Mouse (Mus musculus): ENCODE measurements around the gene Rfng.

Gene Rfng

DNA sequence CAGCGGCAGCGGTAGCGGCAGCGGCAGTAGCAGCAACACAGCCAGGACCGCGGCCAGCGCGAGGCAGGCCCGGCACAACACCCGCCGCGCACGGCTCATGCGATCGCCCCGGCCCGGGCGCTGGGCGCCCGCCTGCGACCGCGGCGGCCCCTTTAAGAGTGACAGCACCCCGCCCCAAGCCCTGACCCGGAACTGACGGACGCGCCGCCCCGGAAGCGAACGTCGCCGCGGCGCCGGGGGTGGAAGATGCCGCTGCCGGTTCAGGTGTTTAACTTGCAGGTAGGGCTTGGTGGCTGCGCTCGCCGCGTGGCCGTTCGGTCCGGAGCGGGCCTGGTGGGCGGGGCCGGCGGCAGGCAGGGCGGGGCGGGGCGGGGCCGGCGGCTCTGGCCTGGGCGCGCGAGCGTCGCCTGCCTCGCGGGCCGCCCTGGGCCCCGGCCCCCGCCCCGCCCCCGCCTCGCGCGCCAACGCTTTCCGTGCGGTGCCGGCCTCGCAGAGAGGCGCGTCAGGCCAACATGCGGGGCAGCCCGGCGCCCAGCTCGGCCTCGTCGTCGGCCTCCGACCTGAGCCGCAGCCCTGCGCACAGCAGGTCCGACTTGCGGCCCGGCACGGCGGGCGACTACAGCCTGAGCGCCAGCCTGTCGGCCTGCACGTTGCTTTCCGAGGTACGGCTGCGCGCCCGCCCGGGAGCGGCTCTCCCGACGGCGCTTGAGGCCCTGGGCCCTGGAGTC is at the start of gene Rfng, which contains the start of gene Gps1:
TSS of gene Rfng (minus strand) at position 144 of the 728 bp plus-strand sequence.
TSS of gene Gps1 (plus strand) at position 209 of the 728 bp plus-strand sequence.
- TF ChIP-seq GATA4 (IDR thresholded peaks at IDR 0.05; ENCODE audit: insufficient replicate concordance, low read length) = no peak

DNA sequence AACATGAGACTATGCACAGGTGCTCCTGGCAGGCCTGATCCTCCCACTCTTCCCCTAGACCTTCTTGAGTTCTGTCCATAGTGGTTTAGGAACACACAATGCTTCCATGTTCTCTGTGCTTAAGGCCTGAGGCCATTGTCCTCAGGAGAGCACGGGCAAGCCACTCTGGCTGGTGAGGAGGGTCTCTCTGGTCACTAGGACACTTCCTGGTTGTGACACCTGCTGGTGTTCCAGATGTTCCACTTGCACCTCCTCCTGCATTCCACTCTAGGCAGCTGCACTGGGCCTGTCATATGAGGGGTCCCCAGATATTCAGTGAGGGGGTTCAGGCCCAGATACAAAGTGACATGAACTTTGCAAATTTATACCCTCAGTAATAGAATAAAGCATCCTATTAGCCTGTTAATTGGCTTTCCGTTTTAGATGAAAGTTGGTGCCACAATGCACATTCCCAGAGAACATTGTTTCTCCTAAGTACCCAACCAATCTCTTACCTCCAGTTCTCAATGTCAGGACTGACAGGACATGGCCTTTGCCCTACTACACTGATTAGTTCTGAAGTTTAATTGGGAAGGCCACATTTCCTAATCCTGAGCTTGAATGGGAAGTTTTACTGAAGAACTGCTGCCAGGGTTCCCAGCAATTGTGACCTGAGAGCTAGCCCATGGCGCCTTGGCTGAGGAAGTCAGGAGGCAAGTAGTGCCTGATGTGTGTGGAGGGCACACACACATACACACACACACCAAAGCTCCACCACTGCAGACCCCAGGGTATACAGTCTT is 47.8 kb upstream of the Rfng start:
- TF ChIP-seq GATA4 (IDR thresholded peaks at IDR 0.05; ENCODE audit: insufficient replicate concordance, low read length) = no peak

DNA sequence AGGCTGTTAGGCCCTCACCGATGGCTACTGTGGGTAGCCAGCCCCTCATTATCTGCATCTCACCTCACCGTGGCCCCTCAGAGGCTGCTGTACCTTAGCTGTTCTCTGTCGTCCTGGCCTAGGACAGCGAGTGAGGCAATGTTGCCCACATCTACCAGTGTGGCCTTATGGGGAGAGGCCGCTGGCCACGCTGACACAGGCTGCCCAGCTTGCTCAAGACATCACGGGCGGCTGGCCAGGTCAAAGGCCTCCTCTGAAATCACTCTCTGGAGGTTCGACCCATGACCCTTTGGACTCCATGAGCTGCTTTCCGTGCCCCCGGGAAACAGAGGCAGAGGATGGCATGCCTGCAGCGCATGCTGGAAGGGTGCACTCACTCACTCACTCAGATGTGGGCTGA is 46.7 kb upstream of the Rfng start:
- peak; percentile 4; the same call in 1 of the 2 replicates for TF ChIP-seq GATA4 (IDR thresholded peaks at IDR 0.05; ENCODE audit: insufficient replicate concordance, low read length)

DNA sequence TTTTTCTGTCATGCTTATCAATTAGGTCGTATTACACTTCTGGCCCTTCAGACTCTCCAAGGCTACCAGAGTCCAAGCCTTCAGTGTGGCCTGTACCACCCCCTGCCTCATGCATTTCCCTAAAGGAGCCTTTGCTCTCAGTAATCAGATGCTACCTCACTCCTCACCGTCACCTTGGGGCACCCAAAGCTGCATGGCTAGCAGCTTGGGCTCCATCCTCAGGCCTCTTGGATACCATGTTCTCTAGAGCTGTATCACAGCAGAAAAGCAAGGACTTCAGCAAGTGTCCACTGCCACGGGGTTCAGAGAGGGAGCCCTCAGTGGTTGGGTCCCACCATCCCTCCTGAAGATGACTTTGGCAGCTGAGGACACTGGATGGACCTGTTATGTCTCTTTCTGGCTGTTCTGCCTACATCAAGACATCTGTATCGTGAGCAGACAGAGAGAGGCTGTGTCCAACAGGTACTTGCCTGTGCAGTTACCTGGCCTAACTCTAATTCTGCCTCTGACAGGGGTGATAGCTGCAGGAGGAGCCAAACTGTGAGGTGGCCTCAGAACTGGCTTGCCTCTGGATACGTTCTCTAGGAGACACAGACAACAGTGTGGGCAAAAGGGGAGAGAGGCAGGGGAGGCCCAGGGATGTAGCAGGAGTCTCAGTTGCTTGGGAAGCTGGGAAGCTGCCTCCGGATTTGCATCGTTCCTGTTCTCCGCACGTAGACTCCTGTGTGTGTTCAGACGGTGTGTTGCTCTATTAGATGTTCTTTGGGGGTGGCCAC is 45.9 kb upstream of the Rfng start:
- TF ChIP-seq GATA4 (IDR thresholded peaks at IDR 0.05; ENCODE audit: insufficient replicate concordance, low read length) = no peak

DNA sequence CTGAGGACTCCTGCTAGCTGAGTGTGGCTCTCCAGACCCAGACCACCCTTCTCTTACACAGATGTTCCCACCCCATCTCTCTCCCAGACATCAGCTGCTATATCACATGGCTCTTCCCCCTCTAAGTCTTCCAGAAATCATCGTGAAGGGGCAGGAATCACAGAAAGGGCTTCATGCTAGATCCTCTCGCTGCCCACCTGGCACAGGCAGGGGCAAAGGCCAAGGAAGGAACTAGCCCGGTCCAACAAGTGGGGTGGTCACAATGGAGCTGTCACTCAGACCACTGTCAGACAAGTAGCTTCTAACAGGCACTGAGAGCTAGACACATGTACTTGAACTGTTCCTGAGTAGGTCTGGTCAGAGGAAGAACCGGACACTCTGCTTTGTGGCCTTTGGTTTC is 44.4 kb upstream of the Rfng start:
- TF ChIP-seq GATA4 (IDR thresholded peaks at IDR 0.05; ENCODE audit: insufficient replicate concordance, low read length) = no peak

DNA sequence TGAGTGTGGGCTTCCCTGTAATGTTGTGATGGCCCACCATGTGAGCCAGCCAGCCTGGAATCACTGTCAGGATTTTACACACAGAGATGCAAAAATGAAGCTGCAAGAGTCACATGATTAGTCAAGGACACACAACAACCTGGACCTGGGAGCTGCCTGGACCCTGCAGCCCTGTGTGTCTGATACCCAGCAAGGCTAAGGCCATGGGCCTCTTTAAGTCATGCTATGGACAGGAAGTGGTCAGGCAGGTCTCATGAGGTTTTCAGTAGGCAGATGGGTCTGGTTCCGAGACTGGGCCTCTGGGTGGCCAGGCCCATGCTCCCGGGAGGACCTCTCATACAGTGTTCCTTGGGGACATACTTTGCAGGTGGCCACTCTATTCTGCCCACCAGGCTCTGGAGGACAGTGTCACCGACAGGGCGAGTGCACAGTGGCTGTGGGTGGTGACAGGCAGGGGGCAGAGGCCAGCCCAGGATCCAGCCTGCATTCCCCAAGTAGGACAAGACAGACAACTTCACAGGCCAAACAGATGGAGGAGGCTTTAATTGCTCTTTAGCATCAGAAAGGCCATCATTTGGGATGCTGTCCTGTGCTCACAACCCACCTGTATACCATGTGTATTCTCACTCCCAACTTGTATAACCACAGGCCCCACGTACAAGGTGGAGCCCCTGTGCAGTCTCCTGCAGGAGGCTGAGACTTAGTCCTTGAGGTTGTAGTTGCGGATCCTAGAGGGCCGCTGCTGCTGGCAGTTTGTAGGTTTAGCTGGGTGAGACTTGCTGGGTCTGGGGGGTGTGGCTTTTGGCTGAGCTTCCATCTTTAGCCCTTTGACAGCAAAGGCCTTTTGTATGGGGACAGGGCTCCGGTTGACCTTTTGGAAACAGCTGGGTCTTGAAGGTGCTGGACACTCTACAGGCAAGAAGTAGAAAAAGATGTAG is 42.3 kb upstream of the Rfng start:
- no peak for TF ChIP-seq GATA4 (IDR thresholded peaks at IDR 0.05; ENCODE audit: insufficient replicate concordance, low read length)

DNA sequence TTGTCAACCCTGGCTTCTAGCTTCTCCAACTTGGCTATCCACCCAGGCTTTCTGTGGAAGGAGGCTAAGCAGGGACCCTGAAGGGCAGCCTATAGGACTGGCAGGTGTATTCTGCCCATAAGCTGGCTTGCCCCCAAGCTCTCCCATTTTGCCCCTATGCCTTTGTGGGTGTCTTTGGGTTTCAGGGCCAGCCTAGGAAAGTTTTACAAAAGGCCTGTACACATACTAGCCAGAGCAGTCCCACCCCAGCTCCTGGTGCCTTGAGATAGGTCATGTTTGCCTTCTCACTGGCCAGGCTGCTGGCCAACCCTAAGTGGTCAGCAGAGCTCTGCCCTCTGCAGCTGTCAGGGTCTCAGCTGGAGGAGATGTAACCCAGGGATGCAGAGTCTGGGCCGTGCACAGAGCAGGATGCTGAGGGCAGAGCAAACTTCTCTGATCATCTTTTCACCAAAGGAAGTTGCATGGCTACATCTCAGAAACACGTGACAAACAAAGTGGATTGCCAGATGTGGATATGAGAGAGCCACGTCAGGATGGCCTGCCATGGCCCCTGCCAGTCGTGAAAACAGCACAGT is 41.4 kb upstream of the Rfng start:
- TF ChIP-seq GATA4 (IDR thresholded peaks at IDR 0.05; ENCODE audit: insufficient replicate concordance, low read length) = no peak

DNA sequence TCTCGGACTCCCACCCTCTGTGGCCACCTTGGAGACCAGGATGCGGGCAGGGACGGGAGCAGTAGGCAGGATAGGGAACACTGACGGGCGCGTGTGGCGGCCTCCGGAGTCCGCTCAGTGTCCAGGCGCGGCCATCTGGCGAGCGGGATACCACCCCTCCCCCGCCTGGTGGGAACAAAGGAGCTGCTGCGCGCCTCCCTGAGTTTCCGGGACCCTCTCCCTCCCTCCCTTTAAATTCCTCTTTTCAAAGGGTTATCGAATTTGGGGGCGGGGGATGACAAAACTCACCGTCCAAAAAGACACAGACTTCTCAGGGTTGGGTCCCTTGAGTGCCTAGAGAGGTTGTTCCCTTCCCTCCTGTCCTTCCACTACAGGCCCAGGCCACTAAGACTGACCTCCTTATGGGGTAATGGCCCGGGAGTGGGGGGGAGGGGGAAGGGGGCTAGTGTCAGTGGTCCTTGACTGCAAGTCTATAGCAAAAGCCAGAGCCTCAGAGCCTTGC is 40.8 kb upstream of the Rfng start:
- no peak for TF ChIP-seq GATA4 (IDR thresholded peaks at IDR 0.05; ENCODE audit: insufficient replicate concordance, low read length)

DNA sequence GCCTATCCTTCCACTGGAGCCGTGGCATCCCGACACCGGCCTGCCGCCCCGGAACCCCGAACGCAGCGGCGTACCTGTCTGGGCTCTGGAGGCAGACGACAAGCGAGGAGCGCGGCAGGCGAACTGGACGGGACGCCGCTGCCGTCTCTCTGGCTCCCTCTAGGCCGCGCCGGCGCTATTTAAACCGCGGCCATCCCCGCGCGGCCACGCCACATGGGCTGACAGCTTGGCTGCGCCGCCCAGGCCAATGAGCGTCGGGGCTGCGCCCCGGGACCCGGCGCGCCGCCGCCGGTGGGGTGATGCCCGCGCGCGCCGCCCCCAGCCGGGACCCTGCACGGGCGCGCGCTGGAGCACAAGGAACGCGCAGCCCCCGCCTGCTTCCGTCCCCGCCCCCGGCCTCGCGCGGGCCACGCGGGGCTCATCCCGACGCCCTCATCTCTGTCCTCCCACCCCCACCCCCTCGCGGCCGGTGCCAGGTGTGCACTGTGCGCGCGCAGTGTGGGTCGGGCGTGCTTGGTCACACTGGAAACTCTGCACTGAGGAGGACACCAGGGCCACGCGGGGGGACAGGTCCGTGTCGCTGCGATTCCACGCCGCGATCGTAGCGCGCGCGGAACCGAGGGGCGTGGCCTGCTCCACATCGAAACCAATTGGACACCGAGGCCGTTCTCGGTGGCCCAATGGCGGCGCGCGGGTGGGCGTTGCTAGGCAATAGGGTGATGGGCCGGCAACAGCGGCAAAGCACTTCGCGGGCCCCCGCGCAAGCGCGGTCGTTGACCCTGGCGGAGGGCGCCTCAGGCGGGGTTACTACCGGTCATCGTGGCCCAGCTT is 40.2 kb upstream of the Rfng start, which contains the start of gene Fasn:
TSS of gene Fasn (minus strand) at position 592 of the 831 bp plus-strand sequence.
- no peak for TF ChIP-seq GATA4 (IDR thresholded peaks at IDR 0.05; ENCODE audit: insufficient replicate concordance, low read length)

DNA sequence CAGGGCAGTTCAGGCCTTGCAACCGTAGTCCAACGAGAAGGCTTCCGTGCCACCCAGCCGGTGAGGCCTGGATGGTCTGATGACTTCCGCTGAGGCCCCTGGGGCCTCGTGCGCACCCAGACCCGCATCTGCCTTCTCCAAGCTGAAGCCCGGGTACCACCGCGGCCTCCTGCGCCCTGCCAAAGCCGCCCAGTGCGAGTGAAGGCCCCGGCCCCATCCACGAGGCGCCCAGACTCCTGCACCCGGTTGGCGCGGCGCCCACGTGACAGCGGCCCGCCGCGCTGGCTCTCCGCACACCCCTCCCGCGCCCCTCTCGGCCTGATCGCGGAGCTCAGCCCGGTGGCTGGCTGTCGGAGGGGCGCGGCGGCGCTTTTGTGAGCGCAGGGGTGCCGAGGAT is 39.5 kb upstream of the Rfng start:
- TF ChIP-seq GATA4 (IDR thresholded peaks at IDR 0.05; ENCODE audit: insufficient replicate concordance, low read length) = no peak

DNA sequence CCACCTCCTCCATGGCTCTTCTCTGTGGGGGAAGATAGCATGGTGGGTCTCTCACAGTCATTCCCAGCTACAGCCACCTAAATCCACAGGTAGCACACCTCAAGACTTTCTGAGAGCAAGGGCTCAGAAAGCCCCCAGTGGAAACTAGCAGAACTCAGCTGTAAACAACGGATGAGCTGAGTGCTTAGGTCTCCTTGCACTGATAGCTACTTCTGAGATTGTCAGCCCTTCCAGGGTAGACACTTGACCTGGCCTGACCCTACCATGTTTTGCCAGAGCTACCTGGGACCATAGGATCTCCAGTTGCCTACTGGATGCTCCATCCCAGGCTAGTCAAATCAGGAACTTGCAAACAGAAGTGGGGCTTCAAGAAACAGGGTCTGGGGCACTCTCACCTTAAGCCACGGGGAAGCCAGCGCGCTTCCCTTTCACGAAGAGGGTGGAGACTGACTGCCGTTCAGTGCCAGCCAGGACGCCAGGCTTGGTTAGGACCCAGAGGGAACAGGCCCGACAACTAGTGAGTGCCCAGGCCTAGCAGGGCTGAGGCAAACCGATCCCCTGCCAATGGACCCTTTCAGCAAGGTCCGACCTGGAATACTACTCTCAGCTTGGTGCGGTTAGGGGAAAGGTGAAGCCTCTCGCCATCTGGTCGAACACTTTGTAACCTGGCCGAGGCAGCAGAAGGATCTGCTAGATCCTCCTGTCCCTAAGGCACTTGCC is 39.0 kb upstream of the Rfng start:
- TF ChIP-seq GATA4 (IDR thresholded peaks at IDR 0.05; ENCODE audit: insufficient replicate concordance, low read length) = no peak

DNA sequence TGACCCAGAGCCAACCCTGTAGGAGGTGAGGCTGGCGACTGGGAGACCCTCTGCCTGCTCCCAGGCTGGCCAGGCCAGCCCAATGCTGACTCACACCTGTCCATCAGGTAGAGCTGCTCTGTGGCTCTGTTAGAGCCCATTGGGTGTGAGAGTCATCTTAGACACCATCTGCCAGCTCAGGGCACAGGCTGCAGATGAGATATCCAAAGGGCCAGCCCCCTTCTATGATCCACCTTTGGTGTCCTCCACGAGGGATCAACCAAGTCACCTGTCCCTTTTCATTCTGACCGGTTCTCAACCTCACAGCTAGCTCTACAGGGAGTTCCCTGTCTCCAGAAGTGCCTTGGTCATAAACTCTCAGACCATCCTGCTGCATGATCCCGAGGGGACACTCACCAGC is 38.3 kb upstream of the Rfng start:
- no peak for TF ChIP-seq GATA4 (IDR thresholded peaks at IDR 0.05; ENCODE audit: insufficient replicate concordance, low read length)

Measured in liver, adult (tissue).